Mouse (Mus musculus): ENCODE data around the gene Efcab5.

DNA sequence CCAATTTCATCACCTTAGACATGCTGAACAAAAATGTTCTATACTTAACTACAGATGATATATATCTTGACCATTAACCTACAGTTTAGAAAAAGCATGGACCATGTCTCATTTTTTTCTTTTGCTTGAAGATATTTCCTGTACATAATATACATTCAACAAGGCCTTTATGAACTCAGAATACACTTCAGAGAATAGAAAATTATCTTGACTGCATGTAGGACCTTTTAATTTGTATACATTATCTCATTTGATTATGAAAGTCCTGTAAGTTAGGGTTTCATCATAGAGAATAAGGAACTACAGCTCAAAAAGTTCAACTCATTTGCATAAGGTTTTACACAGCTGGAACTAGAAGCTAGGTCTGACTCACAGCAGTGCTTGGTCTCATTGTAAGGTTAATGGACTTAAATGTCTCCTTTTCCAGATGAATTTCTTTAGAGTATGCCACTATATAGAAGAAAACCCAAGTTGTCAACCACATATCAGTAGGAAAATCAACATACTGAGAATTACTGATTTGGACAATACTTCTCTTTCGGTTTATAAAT is 25.4 kb upstream of the Efcab5 start:
- TF ChIP-seq POLR2A (IDR thresholded peaks at IDR 0.05; ENCODE audit: borderline replicate concordance, control insufficient read depth, low read depth, low read length) (no peak), CTCF (IDR thresholded peaks at IDR 0.05; ENCODE audit: control insufficient read depth, insufficient read depth, low read length) (no peak)
